Mouse (Mus musculus) layer of hippocampus, adult 6 months (tissue): ENCODE data around the gene Cradd. TPM values are rescaled to one million over a fixed set of nuclear protein-coding genes. Genes with fewer than 3 reads are reported as not detected.

ENCODE experiments used
- long read RNA-seq, 2 experiments: library from polyadenylated mRNA; unstranded; transcript quantifications; one replicate each; pipeline ENCODE4 v2.0.0; 2019 to 2020
- polyA plus RNA-seq: library from polyadenylated mRNA; unstranded; fragments of <200 nt; fragmentation: Nextera tagmentation; gene quantifications from 2 replicates; pipeline ENCODE4 v1.2.3, GENCODE M21; 2021

Cradd gene
- 9.1 and 9.8 TPM in 2 replicates for polyA plus RNA-seq
- long read RNA-seq, experiment 1, transcript Cradd-201 (3 exons, 1,661 nt): major isoform, 9 of 13 reads
- long read RNA-seq, experiment 1, partial matches to known transcripts: 0 of 13 reads
- long read RNA-seq, experiment 1, other reads (novel, unspliced or antisense): 3 of 13 reads
- long read RNA-seq, experiment 2, transcript Cradd-201 (3 exons, 1,661 nt): major isoform, 25 of 46 reads
- long read RNA-seq, experiment 2, transcript Cradd-202 (3 exons, 1,115 nt): minor isoform, 7 of 46 reads
- long read RNA-seq, experiment 2, partial matches to known transcripts: 0 of 46 reads
- long read RNA-seq, experiment 2, other reads (novel, unspliced or antisense): 11 of 46 reads

GRCm38 (mm10) chr10:95323393-95324277 is at the start of gene Cradd:
TSS of gene Cradd (minus strand) at chr10:95324133.

Other genes with a start within 250 kb of the Cradd start
- 35.4 and 36.4 TPM in 2 replicates for gene Socs2, start 93.0 kb upstream of the Cradd start, polyA plus RNA-seq
- gene Mrpl42, start 177.8 kb upstream of the Cradd start, polyA plus RNA-seq: 337 and 411 TPM in 2 replicates
- gene Ube2n, start 191.0 kb upstream of the Cradd start, polyA plus RNA-seq: 123 and 131 TPM in 2 replicates
- 13.4 and 16.0 TPM in 2 replicates for gene Nudt4, start 240.0 kb upstream of the Cradd start, polyA plus RNA-seq